Mouse (Mus musculus) liver (tissue): ENCODE results near the gene Vipas39.
"Not testable (repeated sequence)": the region's sequence is repeated elsewhere in the genome, so short reads cannot be mapped to it uniquely, and the experiment has no call there.

Experiments
- DNase-seq: peaks from one replicate; pipeline ENCODE4 v3.0.0-alpha.2; 2020; ENCODE audit warnings: mixed read lengths

The Vipas39 gene

DNA sequence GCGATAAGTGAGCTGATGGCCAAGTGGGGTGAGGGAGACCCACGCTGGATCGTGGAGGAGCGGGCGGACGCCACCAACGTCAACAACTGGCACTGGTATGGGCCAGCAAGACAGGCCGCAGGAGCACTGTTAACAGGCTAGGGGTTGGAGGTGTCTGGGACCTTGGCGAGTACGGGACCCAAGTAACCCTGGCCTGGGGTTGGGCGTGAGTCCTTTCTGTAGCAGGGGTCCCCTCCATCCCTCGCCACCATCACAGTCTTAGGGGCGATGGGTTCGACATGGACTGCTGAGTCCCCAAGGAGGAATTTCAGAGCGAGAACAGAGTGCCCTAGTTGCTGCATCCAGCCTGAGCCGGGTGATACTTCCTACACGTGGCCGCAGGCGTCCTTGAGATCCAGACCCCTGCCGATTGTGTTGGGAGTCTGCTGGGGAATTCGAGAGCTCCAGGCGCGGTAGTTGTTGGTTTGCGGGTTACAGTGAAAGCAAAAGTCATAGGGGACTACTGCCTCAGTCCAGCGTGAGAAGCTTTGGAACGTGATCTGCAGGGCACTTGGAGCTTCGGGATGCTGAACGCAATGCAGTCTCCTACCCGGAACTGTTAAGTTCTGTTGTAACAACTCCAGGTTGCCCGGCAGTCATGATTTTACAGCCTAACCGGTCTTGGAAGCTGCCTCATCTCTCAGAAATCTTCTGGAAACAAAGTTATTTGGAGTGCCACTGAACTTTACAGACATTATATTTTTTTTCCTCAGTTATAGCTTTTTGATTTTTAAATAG is 959 bp upstream of the Vipas39 start:
- peak; percentile 38 for DNase-seq

DNA sequence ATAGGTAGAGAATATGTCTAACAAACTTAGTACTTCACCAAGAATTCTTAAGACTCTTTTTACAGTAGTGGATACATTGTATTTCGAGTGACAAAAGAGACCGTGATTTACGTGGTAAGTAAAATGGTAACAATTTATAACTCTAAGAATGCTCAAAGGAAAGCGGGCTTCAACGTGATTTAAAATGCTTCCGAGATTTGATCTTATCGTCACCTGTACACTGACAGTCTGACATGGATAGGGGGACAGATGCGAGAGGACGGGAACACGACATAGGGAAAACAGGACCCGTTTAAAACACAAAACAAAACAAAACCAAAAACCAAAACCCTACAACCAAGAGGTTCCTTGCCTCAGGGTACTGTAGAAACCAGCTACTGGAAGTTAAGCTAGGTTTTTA is 612 bp downstream of the Vipas39 start:
- no peak for DNase-seq

DNA sequence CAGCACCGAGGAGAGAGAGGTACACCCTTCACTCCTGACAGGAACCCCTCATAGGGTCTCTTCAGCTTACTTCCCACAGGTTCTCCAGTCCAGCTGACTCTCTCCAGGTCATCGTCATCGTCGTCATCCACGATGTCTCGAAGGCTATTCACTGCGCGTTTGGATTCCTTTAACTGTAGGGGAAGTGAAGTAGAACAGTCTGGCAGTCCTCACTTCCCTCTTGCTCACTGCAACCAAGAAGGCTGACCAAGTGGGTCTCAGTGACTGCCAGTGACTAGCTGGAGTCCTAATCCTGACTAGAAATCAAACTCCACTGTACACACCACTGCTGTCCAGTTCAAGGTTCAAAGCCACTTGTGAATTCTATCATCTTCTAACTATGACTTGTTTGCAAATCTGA is 5.5 kb downstream of the Vipas39 start:
- no peak for DNase-seq

DNA sequence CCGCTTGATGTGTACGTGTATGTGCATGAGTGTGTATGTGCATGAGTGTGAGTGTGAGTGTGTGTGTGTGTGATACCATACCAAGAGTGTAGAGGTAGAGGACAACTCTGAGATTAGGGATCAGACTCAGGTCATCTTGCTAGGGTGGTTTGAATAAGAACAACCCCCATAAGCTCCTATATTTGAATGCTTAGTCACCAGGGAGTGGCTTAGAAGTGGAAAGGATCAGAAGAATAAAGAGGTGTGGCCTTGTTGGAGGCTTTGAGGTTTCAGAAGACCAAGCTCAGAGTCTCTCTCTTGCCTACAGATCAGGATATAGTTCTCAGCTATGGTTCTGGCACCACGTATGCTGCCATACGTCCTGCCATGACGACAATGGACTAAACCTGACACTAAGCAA is 9.4 kb downstream of the Vipas39 start:
- no peak for DNase-seq

DNA sequence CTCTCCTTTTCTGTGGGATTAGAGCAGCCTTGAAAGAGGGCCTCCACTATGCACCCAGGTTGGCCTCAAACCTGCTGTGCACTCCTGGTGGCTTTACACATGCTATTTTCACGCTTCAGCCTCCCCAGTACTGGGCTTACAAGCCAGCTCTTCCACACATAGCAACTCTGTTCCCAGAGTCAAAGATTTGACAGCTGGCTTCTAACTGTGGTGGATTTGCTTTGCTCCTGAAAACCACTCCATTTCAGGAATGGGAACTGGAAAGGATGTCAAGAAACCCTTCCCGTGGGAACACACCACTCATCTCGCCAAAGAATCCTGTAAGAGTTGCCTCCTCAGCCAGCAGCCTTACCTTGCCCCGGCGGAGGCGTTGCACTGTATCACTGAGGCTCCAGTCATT is 12.2 kb downstream of the Vipas39 start:
- no peak for DNase-seq

DNA sequence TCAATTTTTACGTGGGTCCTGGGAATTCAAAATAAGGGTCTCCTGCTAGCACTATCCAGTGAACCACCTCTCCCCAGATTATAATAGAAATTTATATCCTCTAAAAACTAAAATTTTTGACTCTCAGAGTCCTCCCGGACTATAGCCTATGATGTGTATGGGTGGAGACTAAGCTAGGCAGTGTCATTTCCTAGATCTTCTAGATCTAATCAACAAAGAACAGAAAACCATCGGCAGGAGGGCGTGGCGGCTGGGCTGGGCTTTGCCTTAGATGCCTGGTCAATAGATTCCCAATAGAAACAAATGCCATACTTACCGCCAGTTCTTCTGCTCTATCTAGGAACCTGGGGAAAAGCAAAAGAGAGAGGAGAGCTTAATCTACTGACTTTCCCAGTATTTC is 15.9 kb downstream of the Vipas39 start:
- DNase-seq = peak; percentile 41

DNA sequence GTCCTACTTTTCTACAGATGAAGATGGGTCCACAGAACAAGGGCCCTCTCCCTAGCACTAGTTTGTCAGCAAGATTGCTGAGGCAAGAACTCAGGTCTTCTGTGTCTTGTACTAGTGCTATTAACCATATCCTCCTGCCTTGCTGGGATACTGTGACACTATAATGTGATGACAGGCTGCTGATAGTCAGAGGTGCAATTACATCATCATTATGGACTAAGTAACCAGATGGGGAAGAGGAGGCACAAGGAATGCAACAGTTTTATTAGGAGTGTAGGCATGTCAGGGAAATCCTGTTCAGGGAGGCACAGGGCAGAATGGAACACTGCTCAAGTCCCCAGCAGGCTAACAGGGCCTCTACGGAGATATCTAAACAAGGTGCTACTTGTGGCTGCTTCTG is 27.4 kb downstream of the Vipas39 start, which contains the start of gene Noxred1:
Gene Noxred1 (minus strand): TSS at position 101 of the 400 bp plus-strand sequence.
- no peak for DNase-seq

DNA sequence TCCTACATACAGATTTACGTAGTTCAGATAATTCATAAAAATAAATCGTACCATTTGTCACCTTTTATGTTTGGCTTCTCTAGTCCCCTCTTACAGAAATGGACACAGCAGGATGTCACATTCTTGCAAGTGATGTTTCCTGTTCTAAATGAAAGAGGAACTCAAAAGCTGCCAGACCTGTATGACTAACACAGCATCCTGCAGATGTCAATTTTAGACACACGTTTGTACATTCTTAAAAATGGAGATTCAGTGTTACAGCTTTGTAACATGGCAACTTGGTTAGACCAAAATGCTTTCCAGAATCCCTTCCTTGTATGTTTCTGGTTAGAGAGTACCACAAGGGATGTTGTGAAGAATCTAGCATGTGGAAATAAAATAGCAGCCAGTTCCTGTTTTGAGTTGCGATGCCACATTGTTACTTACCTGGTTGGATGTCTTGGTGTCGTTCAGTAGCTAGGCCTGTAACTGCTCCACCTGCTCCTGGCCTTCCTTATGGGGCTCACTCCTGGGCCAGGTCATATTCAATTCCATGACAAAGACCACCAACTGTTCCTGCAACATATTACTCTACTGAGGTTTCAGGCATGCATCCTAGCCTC is 29.1 kb downstream of the Vipas39 start:
- no peak for DNase-seq

DNA sequence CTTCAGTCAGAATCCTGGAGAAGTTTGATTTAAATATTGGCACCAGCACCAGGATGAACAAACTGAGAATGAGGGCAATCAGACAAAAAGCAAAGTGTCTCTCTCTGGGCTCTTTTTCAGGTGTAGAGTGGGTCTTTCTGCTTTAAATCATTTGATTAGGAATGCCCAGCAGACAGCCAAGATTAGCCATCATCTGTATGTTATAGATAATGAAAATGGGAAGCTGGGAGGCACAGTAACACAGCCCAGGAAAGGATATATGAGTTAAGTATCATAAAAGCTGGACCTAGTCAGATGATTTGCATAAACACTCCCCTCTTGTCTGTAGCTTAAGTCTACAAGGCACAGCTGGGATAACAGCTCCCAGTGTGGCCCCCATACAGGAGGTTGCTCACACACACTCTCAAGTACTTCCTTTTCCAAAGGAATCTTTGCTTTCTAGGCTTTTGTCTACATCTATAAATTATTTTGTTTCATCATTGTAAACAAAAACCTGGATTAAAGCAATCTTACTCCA is 35.6 kb downstream of the Vipas39 start:
- no peak for DNase-seq

DNA sequence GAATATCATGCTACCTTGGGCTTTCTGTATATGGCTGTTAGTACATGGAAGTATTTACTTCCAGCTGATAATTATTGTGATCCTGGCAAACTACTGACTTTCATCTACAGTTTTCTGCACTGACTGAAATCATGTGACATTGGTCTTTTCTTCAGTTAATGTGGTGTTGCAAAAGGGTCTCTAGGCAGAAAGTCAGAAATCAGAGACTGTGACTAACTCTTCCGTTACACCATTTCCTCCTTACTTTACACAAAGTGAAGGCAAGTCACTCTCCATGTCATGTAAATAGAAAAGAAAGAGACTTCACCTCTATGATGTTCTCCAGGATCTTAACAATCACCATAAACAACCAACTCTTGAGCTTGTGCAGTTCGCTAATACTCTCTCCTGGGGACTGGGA is 36.4 kb downstream of the Vipas39 start:
- DNase-seq = no peak

DNA sequence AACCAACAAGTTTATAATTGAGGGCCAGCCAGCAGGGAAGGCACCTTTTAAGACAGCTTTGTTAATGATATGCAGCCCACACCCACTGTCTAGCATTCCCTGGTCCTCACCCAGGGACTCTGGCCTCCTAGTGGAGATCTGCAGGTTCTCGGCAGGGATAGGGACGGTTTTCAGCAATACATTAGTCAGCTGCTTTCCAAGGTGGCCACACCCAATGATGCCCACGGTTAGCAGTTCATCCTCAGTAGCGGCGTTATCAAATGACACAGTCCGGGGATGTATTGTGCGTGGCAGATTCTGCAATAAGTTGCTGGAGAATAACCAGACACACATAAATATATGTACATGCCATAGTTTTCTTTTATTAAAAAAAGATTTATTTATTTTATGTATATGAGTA is 39.3 kb downstream of the Vipas39 start:
- DNase-seq = peak; percentile 16

DNA sequence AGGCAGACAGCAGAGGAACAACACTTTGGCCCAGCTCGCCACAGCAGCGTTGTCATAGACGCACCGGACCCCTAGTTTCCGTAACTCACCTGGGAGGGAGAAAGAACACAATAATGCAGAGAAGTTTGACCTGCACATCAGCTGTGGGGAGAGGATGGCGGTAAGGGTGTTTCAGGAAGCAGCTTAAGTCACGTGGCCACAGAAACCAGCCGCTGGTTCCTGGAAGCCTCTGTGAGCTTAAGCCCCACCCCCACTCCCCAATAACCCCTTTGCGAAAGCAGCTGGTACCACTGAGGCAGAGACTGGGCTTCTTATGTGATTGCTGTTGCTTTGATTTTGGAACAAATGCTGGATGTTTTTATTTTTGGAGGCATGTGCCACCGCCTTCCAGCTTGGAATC is 41.1 kb downstream of the Vipas39 start:
- peak; percentile 26 for DNase-seq

DNA sequence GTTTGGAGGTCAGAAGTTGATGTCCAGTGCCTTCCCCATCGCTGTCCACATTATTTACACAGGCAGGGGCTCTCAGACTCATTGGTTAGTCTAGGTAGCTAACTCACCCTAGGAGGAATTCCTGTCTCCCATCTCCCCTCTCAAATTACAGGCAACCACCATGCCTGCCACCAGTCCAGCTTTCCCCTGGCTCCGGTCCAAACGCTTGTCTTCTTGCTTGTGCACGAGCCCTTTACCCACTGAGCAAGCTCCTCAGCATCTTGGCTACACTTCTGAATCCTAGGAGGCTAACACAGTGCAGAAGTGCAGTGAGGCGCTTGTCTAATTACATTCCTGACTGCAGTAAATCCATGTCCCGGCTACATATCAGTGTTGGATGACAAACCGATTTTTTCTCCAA is 46.7 kb downstream of the Vipas39 start:
- DNase-seq = no peak

DNA sequence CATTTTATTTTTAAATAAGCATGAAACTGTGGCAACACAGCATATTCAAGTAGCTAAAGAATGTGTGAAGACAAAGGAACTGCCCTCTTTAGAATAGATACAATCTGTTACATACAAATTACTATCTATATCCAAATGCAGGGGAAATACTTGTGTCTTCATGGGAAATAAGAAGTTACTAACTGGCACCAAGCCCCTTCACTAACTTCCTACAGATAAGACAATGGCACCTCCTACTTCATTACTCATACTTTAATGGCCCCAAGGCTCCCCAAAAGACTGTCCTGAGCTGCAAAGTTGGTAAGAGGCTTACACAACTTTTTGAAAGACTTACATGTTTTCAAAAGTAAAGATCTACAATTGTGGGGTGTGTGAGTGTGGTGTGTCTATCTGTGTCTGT is 48.5 kb downstream of the Vipas39 start:
- no peak for DNase-seq

DNA sequence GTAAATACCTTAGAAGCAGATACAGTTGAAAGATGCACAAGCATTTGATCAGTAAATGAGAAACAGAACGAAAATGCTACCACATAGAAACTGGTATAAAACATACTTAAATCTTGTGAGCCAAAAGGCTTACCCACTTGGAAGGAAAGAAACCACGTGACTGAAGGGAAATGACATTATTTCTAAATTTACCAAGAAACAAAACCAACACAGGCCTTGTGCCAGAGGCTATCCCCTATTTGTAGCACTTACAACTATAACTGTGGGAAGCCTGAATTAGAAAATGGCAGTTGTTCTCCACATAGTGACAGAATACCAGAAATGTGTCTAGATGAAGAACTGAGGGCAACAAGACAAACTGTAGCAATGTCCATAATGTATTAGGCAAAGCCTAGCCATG is 50.0 kb downstream of the Vipas39 start:
- DNase-seq = no peak

DNA sequence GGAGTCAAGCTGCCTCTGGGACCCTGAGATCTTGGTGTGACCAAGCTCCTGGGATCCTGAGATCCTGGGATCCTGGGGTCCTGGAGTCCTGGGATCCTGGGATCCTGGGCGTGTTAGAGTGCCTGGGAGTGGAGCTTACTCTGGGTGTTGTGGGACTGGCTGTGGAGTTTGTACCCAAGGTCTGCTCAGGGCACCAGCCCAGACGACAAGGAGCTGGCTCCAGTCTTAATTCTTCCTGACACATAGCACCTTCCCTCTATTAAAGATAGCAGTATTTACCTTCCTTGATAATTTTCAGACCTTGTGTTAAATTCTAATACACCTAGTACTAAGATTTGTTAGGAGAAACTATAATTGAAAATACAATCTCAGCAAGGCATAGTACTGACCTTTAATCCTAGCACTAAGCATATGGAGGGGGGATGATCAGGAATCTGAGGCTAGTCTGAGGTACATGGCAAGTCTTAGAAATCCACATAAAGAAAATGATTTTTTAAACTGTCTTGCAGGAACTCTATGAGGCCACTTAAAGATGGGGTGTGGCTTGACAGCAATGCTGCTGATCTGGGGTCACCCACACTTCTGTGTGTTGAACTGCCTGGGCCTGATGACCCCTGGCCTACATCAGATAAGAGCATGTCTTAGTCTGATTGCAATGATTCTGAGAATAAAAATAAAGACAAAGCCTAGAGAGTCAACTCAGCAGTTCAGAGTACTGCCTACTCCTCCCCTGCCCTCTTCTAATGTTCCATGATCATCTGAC is 53.0 kb downstream of the Vipas39 start:
- DNase-seq = no peak

DNA sequence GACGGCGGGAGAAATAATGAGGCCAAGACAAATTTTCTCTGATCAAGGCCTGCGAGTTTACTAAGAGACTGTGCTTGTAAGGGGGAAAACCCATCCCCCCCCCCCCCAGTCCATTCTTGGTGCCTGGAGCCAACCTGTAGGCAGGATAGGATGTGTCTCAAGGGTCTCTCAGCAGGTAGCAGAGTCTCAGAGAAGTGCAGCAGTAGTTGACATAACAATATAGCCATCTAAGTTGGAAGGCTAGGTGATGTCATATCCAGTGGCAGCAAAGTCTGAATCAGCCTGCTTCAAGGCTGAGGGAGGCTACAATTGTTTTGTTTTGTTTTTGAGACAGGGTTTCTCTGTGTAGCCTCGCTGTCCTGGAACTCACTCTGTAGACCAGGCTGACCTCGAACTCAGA is 60.3 kb downstream of the Vipas39 start:
- DNase-seq = not testable (repeated sequence)

DNA sequence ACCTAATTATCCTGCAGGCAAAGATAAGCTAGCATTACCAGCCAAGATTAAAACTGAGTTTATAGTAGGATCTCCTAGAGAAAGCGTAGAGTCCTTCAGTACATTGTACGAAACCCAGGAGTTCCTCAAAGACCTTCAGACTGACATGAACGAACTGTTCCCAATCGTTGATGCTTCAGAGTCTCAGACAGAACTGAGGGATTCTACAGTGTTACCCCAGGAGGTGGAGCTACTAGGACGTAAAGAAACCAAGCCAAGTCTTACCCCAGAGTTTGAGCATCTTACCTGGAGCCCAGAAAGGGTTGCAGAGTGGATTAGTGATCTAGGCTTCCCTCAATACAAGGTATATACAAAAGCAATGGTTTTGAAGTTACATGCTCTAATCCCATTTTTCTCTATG is 64.4 kb downstream of the Vipas39 start:
- no peak for DNase-seq

DNA sequence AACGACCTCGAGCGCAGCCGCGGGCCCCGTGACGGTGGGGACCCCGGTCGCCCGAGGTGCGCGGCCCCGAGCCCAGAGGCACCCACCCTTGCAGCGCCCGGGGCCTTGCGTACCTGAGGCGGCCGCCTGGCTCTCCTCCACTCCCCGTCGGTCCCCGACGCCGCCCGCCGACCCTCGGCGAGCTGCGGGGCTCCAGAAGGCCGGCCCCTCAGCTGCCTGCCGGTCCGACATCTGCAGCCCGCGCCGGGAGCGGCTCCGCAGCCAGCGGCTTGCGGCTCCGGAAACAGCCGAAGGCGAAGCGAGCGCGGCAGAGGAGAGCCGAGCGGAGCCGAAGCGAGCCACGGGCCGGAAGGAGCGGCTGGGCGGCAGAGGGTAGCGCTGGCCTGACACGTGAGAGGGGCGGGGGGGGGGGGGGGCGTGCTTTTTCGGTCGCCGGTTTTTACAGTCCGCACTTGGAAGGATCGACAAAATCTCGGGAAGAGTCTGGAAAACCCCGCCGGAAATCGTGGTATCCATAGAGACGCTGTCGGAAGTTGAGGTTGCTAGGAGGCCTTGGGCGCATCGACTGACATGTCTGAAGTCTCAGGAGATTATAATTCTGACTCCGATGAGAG is 66.0 kb downstream of the Vipas39 start, which contains the start of gene Tmed8:
Gene Tmed8 (minus strand): TSS at position 482 of the 614 bp plus-strand sequence.
- peak; percentile 68 for DNase-seq

DNA sequence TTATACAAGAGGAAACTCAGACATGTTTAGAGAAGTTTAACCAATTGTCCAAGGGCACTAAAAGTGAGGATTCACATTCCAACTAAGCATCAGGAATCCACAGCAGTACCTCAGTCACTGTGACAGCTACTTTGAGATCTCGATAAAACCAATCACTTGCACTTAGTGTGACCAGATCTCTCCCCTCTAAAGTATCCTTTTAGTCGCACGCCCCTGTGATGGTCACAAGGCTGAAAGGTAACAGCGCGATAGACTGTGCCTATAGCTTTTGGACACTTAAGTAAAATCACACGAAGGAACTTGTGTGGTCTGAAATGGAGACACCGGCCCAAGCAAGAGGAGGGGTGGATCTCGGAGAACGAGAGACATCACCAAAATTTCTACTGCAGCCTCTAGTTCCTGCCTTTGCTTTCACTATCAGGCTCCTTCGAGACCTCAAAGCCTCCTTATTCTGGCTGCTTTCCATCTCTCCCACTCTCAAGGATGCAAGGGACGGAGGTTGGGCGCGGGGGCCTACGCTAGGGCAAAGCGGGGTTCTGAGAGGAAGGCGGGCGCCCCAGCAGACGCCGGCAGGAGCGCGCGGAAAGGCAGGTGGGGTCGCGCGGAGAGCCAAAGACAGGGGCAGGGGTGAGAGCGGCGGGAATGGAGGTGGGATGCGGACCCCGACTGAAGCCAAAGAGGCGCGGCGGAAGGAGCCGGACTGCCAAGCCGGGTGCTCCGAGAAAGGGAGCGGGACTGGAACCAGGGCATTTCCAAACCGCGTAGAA is 66.7 kb downstream of the Vipas39 start, which contains the start of gene Samd15:
Gene Samd15 (plus strand): TSS at position 518 of the 767 bp plus-strand sequence.
- DNase-seq = peak; percentile 17

DNA sequence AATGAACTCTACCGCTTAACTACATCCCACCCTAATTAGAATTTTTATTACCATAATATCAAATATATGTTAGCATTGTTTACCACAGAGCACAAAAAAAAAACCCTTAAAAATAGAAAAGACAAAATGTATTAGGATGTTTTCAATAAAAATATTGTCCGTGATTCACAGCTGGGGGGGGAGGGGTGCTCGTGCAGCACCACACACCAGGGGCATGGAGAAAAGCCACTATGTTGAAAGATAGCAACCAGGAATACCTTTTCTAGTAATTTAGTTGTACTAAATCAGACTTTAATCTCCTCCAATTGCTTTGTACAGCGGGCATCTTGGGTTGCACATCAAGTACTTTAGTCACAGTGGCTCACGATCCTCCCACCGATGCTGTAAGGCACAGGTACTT is 67.3 kb downstream of the Vipas39 start:
- no peak for DNase-seq

DNA sequence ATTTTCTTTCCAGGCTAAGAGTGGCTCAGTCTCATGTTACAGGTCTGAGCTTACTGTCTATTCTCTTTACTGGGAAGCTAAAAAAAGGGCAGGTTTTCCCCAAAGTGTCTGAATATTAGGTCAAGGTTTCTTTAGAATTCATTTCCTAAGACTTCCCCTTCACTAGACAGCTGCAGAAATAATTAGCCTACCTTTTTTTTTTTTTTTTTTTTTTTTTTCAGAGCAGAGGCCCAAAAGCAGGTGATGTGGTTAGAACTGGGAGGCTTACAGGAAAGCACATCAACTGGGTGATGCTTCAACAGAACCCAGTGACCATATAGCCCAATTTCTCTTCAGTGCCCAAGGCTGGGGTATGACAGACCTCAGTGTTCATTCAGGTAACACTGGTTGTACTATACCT is 69.7 kb downstream of the Vipas39 start:
- DNase-seq = no peak
